Mouse (Mus musculus) testis, adult 2 months (tissue): ENCODE measurements around the gene Atp6v1a.
A peak's percentile ranks its signal among the peaks of the same experiment; 100 is the strongest.

Experiments
- CTCF ChIP-seq: fragments of 200-500 bp; IDR thresholded peaks from 2 replicates; pipeline ENCODE4 v1.5.1; 2012; ENCODE audit warnings: low read depth, mild to moderate bottlenecking, inconsistent platforms, low read length, moderate library complexity; ENCODE audit not compliant: control insufficient read depth, insufficient read depth, insufficient replicate concordance
- POLR2A ChIP-seq: fragments of 200-500 bp; IDR thresholded peaks from 2 replicates; pipeline ENCODE4 v1.6.1; 2012; ENCODE audit warnings: low read depth, mild to moderate bottlenecking, inconsistent platforms, low read length, moderate library complexity; ENCODE audit not compliant: control insufficient read depth

- TF ChIP-seq CTCF (0 out of 2 replicates have a peak, but pooled peaks have one; percentile 5), POLR2A (no peak)
These were observed 35.4 kb downstream of the Atp6v1a start for GRCm38 (mm10) chr16:44103806-44104766.
